Mouse (Mus musculus) lung, postnatal 10 days (tissue): Measurements from ENCODE around the gene 1190007I07Rik.

Experiments used
- DNase-seq: peaks from one replicate; pipeline ENCODE4 v3.0.0; 2021

Gene 1190007I07Rik

DNA sequence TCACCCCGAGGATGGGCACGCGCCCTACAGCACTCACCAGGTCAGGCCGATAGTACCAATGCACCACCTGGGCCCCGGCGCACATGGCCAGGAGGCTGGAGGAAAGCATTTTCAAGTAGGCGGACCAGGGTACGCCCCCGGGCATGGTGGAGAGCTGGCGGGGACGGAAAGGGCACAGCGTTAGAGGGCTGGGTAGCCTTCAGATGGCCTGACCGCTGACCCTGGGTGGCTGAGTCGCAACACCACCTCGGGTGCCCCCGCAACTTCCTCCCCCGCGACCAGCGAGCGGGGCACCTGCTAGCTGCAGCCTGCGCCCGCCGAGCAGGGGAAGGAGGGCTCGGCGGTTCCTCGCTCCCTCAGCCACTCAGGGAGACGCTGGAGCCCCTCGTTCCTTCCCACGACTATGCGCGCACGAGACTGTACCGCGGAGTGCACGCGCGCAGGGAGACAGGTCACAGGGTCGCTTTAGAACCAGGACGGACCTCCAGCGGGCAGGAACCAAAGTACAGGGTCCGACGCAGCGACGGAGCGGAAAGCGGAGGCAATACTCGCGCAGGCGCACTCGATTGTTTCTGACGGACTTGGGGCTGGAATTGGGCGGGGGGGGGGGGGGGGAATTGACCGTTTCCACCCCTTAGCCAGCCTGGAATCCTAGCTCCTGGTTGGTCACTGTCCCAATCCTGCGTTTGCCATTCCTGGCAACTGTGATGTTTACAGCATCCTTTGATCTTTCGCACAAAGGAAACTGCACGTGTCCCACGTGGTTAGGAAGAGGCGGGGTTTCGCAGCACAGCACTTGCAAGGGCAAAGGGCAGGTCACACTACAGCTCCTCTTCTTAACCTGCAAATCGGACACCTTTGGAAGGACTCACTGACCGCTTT, at the start of gene 1190007I07Rik:
1190007I07Rik (minus strand) TSS at position 558 of the 882 bp plus-strand sequence.
- DNase-seq = peak; percentile 94

DNA sequence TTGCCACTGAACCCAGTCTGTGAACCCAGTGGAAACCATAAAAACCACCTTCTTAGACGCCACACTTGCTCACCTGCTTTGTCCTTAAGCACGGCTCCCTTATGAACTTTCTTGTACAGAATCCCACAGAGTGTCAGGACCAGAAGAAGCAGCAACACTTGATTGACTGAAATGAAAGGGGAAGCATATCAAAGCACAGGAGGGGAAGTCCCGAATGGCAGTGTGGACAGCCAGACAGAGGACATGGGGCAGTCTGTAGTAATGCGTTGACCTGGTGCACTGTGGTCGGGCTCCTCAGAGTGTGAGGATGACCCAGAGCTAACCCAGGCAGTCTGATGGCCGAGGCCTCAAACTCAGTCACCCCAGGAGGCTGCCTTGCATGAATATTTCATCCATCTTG, 47.2 kb upstream of the 1190007I07Rik start:
- no peak for DNase-seq

DNA sequence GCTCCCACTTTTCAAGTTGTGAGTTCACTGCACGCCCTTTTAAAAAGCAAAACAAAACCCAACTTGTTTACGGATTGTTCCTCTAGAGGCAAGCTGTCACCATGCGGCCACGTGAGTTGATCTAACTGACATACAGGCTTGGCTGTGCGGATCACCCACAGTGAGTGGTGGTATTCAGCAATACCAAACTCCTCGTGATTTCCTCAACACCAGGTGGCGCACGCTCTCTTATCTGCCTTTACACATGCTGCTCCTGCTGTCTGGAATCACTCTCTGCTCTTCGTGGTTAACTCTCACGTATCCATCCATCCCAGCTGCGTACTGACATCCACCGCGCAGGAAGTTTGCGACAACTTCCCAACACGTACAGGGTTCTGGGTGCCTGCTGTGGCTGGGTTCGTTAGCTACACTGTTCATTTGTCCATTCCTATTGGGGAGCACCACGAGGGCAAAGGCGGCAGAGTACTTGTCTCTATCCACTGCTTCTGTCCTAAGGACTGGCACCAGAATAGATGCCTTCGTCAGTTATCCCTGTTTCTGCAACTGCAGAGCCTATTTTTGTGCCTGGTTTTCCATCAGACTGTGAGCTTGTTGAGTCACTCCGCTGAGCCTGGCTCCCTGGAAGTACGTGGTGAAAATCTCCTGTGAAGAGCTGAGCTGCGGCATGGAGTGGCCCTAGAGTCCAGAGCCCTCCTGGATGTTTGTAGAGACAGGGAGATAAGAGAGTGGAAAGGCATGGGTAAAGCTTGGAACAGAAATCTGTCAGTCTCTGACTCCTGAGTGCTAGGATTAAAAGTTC, 43.6 kb upstream of the 1190007I07Rik start:
- DNase-seq = peak; percentile 93

DNA sequence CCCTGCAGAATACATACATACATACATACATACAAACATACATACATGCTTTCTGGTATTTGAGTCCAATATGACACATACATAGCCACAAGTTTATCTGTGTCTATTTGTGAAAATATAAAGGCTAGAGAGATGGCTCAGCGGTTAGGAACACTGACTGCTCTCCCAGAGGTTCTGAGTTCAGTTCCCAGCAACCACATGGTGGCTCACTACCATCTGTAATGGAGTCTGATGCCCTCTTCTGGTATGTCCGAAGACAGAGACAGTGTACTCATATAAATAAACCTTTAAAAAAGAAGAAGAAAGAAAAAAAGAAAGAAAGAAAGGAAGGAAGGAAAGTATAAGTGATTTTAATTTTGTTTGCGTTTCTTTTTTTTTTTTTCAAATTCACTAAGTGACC, 42.9 kb upstream of the 1190007I07Rik start:
- DNase-seq = no peak

DNA sequence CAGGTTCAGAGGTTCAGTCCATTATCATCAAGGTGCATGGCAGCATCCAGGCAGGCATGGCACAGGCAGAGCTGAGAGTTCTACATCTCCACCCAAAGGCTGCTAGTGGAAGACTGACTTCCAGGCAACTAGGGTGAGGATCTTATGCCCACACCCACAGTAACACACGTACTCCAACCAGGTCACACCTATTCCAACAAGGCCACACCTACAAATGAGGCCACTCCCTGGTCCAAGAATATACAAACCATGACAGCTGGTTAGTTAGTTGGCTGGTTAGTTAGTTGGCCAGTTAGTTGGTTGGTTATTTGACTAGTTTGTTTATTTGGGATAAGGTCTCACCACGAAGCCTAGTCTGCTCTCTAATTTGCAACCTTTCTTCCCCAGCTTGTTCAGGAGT, 40.3 kb upstream of the 1190007I07Rik start:
- DNase-seq = no peak

DNA sequence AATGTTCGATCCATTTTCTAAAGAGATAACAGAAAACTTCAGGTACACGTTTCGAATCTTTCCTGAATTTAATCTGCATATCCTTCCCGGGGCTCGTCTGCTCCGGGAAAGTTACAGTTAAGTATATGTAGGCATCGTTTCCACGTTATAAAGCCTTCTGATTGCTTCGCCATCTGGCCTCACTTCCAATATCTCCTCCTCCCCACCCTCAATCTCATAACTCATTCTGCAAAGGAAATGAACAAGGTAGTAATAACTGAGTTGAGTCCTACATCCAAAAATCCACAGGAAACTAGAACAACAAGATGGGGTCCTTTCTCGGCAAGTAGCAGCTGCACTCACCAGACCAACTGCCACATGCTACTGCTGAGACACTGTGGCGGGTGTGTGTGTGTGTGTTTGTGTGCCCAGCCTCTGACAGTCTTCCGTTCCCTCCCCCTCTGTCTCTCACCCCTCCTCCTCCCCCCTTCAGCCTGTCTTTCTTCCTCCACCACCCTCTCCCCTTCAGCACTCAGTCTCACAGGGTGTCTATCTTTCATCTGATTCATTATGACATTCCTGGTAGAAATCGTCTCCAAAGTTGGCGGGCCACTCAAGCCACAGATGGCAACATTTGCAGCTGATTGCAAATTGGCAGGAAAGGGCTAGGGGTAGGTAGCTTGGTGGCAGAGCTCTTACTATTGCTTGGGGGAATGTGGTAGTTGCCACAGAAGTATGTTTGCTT, 39.4 kb upstream of the 1190007I07Rik start:
- DNase-seq = peak; percentile 7

DNA sequence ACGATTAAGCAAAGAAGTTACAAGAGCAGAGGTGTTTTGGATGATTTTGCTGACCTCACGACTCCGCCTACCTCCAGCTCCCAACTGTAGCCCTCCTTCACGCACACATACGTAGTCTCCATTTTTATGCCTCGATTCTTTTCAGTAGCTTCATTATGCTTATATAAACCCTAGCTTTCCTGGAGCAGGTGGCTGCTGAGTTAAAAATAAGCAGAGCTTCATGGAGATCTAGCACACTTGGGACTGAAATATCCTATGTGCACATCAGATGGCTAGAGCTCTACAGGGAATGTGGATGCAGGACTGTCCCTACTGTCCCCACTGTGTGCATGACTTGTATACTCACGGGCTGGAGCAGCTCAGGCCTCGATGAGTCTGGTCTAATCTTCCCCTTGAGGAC, 38.8 kb upstream of the 1190007I07Rik start:
- DNase-seq = no peak

DNA sequence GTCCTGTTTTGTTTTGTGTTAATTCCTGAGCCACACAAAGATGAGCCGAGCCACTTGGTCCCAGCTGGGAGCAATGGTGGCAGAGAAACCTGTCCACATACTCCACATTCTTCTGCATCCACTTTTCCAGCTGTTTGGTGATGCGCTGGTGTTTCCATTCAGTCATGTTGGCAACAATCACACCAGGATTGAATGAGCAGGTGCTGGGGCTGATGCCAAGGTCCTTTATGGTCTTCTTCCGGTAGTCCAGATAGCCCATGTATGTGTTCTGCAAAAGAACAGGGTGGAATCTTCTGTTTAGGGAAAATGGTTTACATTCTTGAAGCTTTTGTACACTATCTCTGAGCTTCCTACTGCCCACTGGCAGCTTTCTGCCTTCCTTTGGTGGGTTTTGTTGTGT, 31.6 kb upstream of the 1190007I07Rik start:
- no peak for DNase-seq

DNA sequence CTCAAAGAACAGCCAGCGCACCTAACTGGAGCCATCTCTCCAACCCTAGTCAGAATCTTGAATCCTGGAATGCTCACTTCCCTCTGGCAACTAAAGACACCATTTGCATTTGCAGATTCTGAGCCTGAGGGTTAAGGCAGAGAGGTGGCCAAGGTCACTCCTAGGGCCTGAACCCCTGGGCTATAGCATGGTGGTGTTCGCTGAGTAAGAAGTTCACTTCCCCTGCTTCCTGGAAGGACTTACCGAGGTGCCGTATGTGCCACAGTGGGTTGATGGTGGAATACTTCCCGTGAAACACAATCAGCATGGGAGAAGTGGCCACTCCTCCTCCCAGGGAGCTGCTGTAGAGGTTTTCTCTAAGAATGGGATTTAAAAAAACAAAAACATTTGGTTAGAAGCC, 29.6 kb upstream of the 1190007I07Rik start:
- no peak for DNase-seq

DNA sequence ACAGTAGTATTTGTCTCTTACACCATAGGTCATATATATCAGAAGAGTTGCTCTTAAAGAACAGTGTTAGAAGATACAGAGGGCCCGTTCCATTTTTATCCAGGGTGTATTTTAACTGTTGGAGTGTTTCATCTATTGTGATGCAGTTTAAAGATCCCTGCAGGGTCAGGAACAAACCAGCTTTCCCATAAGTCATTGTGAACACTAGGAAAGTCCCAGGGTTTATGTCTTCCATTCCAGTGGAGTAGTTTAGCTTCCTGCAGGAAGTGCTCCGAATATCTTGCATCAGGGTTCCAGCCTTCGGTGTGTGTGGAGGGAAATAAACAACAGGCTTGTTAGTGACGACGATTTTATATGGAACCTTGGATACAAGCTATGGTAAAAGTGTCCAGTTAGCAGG, 28.2 kb upstream of the 1190007I07Rik start:
- no peak for DNase-seq

DNA sequence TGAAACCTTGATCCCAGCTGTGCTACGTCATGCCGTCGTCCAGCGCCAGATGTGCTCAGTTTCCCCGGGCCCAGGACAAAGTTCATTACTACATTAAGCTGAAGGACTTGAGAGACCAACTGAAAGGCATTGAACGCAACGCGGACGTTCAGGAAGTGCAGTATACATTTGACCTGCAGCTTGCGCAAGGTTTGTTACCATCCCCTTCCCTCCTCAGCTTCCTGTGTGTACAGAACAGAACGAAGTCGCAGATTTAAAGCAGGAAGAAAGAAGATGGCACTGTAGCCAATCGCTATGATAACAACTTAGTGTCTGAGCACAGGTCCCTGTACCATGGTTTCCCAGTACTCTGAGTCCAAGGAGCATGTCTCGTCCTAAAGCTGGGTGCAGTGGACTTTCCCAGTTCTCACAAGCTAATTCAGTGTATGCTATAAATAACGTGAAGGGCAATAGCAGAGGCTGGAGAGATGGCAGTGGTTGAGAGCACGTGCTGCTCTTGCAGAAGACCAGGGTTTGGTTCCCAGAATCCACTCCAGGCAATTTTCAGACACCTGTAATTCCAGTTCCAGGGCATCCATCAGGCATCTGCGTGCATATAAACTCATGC, 24.3 kb upstream of the 1190007I07Rik start:
- DNase-seq = no peak

DNA sequence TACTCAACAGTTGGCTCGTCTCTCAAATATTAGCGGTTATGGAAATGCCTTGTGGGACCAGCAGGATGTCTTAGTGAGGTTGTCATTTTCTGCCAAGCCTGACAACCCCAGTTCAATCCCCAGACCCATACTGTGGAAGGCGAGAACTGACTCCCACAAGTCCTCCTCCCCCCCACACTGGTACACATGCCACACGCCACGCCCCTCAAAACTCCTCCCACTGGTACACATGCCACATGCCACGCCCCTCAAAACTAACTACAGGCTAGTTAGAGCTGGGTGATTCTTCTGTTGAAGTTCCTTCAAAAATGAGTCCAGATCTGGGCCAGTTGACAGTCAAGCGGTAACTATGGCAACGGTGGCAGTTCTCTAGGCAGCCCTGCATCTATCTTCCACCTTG, 23.1 kb upstream of the 1190007I07Rik start:
- DNase-seq = no peak

DNA sequence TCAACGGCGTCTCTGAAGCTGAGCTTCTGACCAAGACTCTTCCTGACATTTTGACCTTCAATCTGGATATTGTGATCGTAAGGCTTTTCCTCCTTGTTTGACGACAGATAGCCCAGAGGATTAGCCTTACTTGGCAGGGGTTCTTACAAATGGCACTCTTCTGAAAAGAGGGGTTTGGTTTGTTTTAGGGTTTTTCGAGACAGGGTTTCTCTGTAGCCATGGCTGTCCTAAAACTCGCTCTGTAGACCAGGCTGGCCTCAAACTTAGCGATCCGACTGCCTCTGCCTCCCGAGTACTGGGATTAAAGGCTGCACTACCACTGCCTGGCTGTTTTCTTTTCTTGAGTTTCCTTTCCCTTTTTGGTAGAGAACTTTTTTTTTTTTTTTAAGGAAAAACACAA, 18.5 kb upstream of the 1190007I07Rik start:
- no peak for DNase-seq

DNA sequence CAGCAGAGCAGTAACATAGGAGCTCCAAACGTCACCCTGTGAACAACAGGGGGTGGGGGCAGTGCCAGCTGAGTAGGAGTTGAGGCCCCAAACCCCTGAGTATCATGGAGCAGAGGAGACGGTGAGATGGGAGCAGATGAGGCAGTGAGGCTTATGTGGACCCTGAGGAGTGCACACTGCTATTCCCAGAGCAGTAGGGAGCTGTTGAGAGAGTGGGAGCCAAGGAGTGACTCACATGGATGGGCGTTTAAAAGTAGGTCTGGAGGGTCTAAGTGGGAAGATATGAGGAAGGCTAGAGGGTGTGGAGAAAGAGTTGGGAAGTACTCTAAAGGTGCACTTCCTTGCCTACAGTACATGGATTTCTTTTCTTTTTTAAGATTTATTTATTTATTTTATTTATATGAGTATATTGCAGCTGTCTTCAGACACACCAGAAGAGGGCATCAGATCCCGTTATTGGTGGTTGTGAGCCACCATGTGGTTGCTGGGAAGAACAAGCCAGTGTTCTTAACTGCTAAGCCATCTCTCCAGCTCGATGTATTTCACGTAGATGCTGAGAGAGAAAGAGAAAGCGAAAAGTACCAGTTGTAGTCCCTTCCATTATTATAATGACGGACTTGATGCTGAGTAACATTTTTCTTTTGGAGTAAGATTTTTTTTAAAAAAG, 16.1 kb upstream of the 1190007I07Rik start:
- no peak for DNase-seq

DNA sequence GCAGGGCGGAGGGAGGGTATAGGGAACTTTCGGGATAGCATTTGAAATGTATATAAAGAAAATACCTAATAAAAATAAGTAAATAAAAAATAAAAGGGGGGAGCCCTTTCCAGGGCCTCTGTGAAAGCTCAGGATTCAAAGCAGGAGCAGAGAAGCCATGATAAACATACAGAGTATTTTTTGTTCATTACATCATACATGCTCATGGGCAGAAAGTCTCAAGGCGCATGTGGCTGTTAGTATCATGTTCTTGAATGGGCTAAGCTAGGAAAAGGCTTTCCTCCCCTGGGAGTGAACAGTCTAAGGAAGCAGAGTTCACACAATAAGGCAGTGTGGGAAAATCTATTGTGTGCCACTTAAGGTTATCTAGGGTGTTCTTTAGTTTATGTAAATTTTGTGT, 13.3 kb upstream of the 1190007I07Rik start:
- DNase-seq = no peak

DNA sequence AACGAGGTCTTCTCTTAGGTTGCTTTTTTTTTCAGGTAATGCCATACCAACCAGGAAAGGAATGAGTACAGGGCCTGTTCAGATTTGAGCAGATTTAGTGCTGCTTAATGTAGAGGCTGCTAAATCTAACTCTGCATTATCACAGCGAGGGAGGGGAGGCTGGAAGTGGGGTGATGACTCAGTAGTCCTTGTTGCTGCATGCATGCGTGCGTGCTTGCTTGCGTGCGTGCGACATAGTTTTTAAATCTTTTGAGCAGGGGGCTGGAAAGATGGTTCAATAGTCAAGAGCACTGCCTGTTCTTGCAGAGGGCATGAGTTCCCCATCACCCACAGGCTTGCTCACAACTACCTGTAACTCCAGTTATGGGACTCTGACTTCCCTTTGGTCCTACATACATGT, 11.3 kb upstream of the 1190007I07Rik start:
- DNase-seq = no peak

DNA sequence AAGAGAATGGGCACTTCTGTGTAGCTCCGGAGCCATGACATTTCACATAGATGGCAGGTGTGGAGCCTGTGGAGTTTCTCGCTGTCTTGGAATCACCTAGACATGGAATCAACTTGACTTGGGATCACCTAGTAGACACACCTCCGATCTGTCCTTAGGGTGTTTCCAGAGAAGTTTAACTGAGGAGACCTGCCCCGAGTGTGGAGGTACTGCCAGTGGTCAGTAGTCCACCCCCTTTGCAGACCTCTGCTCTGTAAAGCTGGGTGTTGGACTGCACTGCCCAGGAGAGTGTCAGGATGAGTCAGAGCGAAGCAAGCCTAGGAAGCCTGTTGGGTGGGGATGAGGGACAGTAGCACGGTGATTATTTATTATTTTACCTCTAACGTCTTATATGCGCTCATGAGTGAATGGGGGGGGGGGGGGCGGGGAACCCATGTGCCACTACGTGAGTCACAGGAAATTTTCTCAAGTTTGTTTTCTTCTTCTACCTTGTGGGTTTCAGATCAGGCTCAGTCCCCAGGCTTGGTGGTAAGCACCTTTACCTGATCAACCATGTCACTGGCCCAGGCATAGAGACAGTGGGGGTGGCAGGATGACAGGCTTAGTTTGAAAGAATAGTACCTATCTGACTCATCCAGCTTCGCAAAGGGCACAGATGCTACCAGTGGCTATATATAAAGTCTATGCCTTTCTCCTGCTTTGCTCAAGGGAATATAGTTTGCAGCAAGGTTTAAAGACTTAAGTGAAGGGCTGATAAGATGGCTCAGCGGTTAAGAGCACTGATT, 9.7 kb upstream of the 1190007I07Rik start:
- no peak for DNase-seq

DNA sequence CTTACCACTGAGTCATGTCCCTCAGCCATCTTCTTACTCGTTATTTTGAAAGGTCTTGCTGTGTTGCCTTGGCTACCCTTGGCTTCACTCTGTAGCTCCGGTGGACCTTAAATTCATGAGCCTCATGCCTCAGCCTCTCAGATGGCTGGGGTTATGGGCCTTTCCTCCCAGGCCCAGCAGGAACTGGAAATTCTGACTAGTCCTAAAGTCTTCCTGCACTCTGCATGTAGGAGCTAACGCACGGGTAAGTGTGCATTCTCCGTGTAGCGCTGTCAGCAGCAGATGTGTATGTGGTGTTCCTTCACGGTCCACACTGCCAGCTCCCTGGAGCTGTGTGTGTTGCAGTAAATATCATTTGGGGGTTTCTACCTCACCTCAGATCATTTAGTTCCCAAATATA, 8.1 kb upstream of the 1190007I07Rik start:
- DNase-seq = no peak

DNA sequence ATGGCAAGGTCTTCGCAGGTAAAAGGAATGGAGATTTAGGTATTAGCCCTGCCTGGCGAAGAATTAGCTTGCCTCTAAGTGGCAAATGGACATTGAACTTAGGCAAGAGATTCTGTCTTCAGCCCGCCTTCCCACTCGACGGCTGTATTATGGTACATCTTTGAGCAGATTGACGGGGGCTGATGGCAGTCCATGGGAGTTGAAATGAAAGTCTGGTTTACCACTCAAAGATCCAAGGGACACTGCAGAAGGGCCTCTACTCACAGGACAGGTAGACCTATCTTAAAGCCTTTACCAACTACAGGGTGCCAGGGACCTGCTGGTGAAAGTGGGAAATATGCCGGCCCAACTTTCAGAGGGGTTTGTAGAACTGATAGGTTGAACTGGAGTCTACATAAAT, 7.5 kb upstream of the 1190007I07Rik start:
- DNase-seq = no peak

DNA sequence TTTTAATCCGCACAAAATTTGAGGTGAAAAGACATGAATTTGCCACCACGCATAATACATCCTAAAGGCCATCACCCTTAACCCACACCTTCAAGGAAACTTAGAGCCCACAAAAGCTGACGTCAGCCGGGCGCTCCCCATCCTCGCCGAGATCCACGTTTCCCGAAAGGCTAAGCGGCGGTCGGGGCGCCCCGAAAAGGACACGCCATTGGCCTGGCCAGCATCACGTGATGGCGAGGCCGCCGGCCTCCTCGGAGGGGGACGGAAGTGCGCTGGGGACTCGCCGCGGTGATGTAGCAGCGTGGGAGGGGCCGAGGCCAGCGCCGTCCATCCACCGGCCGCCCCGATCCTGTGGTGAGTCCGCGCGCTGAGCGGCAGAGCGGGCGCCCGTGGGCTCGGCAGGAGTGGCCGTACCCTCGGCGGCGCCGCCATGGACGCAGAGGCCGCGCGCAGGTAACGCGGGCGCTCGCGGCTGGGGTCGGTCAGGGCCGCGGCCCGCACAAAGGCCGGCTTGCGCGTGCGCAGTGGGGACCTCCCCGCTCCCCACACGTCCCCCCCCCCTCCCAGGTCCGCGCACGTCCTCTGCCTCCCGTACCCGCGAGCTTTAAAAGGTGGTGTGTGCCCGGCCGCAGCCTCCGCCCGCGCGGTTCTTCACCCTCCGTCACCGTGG, 6.7 kb upstream of the 1190007I07Rik start, which contains the start of gene Tdg:
Tdg (plus strand) TSS at position 243 of the 670 bp plus-strand sequence.
- DNase-seq = peak; percentile 95

DNA sequence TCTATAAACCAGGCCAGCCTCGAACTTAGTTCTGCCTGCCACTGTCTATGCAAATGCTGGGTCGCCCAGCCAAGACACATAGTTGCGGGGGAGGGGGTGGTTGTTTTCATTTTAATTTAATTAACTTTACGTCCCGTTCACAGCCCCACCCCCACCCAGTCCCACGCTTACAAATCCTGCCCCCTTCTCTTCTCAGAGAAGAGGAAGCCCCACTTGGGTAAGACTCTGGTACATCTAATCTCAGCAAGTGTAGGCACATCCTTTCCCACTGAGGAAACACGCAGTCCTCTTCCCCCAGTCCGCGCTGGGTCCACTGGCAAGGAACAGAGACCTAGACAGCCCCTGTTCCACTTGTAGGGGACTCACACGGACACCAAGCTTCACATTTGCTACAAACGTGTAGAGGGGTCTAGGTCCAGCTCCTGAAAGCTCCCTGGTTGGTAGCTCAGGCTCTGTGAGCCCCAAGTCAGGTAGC, 6.1 kb upstream of the 1190007I07Rik start:
- peak; percentile 10 for DNase-seq
